Mouse (Mus musculus): ENCODE results near the gene Gm11492.
A peak's percentile ranks its signal among the peaks of the same experiment; 100 is the strongest.

The Gm11492 gene

GRCm38 (mm10) chr11:87566501-87566900 is at the start of gene Gm11492:
TSS of gene Gm11492 (plus strand) at chr11:87566653.
- no peak for DNase-seq (ENCODE audit: low spot score in 2 of 2)

DNA sequence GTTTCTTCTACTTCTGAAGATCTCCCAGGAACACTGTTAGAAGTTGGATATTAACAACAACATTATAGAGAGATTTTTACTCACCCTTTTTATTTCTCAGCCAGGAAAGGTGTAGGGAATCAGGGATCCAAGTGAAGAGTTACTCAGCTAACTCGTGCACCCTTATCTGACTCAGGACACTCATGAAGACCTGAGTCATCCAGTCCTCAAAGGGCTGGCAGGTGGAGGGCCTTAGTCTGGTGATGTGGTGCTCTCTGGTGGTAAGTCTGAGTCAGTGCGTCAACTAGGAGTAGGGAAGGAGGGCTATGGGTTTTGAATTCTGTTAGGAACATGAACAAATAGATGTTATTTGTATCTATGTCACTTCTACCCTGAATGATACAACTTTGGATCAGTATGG is 47.2 kb upstream of the Gm11492 start:
- DNase-seq (ENCODE audit: low spot score in 2 of 2), result peak in 1 of 2 experiments; percentile 5

DNA sequence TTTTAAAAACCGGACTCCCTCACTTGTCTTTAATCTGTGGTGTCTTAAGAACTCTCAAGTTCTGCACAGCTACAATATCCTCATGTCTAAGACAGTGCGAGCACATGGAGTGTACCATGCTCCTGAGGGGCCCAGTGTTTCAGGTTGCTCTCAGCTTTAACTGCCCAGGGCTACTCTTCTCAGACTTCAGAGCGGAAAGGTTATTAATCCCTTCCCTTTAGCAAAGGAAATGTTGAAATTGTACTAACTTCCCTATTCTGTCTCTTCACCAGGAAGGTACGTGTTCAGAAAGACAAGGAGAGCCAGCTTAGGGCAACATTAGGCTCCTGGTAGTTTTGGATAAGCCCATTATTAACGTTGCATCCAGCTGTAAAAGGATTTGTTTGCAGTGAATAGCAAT is 43.0 kb upstream of the Gm11492 start:
- no peak for DNase-seq (ENCODE audit: low spot score in 2 of 2)

DNA sequence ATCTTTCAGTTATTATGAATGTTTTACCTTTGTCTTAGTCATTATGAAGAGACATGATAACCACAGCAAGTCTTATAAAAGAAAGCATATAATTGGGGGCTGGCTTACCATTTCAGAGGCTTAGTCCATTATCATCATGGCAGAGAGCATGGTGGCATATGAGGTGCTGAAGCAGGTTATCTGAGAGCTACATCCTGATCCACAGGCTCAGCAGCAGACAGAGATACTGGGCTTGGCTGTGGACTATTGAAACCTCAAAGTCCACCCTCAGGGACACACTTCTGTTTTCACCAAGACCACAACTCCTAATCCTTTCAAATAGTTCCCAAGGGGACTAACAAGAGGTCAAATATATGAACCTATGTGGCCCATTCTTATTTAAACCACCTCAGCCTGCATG is 42.5 kb upstream of the Gm11492 start:
- no peak for DNase-seq (ENCODE audit: low spot score in 2 of 2)

GRCm38 (mm10) chr11:87524780-87525179 is 41.7 kb upstream of the Gm11492 start:
- DNase-seq (ENCODE audit: low spot score in 2 of 2), result no peak

DNA sequence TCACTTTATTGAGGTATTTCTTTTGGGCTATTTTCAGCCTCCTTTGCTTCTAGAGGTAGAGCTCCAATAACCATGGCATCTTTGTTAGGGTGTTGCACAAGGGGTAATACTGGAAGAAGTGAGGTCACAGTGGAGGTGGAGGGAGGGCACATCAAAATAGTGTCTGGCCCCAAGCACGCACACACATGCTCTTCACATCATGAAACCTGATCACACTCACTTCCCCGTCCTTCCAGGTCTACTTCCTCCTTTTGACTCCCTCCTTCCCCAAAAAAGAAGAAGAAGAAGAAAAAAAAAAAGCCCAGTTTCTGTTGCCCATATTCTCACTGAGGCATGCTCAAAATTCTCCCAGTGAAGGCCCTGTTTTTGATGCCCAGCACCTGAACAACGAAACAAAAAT is 39.1 kb upstream of the Gm11492 start:
- DNase-seq (ENCODE audit: low spot score in 2 of 2), result no peak

DNA sequence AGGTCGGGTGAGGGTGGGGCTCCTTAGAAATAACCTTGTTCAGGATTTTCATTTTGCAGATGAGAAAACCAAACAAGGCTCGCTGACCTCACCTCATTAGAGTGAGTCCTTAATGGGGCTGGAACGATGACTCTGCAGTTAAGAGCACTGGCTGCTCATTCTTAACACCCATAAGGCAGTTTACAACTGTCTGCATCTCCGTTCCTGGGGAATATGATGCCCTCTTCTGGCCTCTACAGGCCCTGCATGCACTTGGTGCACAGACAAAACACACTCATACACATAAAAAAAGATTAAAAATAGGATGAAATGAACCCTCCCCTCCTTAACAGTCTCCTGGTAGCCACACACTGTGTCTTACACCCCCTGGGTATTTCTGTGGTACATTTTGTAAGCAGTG is 38.5 kb upstream of the Gm11492 start:
- no peak for DNase-seq (ENCODE audit: low spot score in 2 of 2)

GRCm38 (mm10) chr11:87531695-87532094 is 34.8 kb upstream of the Gm11492 start:
- DNase-seq (ENCODE audit: low spot score in 2 of 2), result no peak

GRCm38 (mm10) chr11:87542285-87542684 is 24.2 kb upstream of the Gm11492 start:
- no peak for DNase-seq (ENCODE audit: low spot score in 2 of 2)

DNA sequence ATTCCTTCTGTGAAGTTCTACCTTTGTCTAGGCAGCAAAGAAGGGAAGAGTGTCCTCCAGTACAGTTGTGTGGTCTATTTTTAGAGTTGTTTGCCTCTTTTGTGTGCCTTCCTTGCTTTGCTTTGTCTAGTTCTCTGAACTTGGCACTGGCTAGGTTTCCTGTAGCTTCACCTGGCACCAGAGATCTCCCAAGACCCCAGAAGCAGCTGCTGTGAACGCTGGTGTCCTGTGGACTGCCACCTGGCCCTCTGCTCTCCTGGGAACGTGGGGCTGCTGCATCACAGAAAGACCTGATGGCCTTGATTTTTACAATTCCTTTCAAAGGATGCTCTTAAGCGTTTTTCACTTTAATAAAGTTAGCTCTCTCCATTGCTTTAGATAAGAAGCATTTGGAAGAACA is 23.5 kb upstream of the Gm11492 start:
- DNase-seq (ENCODE audit: low spot score in 2 of 2), result no peak

GRCm38 (mm10) chr11:87553342-87553741 is 13.1 kb upstream of the Gm11492 start:
- no peak for DNase-seq (ENCODE audit: low spot score in 2 of 2)

- DNase-seq (ENCODE audit: low spot score in 2 of 2), result no peak
Observed at GRCm38 (mm10) chr11:87554386-87554785, 12.1 kb upstream of the Gm11492 start.

GRCm38 (mm10) chr11:87555106-87555703 is 11.2 kb upstream of the Gm11492 start:
- DNase-seq (ENCODE audit: low spot score in 2 of 2), result no peak

- DNase-seq (ENCODE audit: low spot score in 2 of 2), result no peak
Observed at GRCm38 (mm10) chr11:87561208-87561607, 5.2 kb upstream of the Gm11492 start.

DNA sequence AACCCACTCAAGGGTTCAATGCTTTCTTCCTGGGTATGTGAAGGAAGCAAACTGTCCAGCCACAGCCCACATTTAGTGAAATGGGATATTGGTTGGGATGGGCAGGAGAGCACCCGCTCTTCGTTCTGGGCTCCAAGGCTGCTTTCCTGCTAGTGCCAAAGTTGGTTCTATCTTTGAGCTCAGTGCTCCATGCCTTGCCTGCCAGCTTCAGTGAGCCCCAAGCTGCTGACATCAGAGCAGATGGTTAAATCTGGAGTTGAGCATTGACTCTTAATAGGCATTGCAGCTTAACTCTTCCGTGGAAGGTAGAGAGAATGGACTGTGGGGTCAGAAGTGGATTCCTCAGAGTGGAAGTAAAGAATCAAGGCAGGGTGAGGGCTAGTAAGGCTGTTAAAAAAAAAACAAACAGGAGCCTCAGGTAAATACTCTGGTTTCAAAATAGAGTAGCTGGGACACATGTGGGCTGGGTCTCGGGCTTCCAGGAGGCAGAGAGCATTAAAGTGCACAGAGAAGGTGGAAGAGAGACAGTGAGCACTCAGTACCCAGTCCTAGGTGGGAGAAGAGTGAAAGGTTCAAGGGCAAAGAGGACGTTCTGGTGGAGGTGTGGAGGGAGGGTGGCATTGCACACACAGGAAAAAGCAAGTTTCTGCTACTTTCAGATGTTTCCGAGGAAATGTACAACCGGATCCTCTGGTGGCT is 2.0 kb downstream of the Gm11492 start, which contains the start of gene Sept4:
Gene Sept4 (plus strand): TSS at position 649 of the 699 bp plus-strand sequence.
- DNase-seq (ENCODE audit: low spot score in 2 of 2), result no peak

GRCm38 (mm10) chr11:87570743-87571142 is 4.3 kb downstream of the Gm11492 start:
- no peak for DNase-seq (ENCODE audit: low spot score in 2 of 2)

GRCm38 (mm10) chr11:87571361-87571950 is 5.0 kb downstream of the Gm11492 start:
- DNase-seq (ENCODE audit: low spot score in 2 of 2), result no peak

- DNase-seq (ENCODE audit: low spot score in 2 of 2), result no peak
Observed at GRCm38 (mm10) chr11:87573751-87574150, 7.3 kb downstream of the Gm11492 start.

DNA sequence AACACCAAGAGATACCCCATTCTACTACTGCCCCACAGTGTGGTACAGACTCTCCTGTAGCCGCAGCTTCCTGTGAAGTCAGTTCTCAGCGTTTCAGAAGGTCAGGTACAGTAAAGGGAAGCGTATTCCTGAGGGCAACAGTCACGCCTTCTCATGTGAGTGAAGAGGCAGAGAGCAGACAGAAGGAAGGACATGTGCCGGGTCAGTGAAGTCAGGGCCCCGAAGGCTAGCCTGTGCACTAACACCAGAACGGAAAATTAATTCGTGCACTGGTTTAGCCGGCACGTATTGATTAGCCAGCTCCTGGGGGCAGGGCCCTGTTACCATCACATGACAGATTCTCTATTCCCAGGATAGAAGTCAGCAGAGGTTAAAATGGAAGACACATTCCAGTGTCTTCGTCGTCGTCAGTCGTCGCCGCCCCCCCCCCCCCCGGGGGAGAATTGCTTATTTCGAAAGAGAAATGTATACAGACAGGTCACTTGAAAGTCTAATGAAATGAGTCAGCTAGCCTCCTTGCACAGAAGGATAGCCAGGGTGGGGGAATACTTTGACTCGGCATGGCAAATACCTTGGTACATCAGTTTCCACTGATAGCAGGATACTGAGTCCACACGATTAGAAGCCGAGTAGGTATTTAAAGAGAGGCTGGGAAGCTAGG is 8.2 kb downstream of the Gm11492 start:
- DNase-seq (ENCODE audit: low spot score in 2 of 2), result no peak

DNA sequence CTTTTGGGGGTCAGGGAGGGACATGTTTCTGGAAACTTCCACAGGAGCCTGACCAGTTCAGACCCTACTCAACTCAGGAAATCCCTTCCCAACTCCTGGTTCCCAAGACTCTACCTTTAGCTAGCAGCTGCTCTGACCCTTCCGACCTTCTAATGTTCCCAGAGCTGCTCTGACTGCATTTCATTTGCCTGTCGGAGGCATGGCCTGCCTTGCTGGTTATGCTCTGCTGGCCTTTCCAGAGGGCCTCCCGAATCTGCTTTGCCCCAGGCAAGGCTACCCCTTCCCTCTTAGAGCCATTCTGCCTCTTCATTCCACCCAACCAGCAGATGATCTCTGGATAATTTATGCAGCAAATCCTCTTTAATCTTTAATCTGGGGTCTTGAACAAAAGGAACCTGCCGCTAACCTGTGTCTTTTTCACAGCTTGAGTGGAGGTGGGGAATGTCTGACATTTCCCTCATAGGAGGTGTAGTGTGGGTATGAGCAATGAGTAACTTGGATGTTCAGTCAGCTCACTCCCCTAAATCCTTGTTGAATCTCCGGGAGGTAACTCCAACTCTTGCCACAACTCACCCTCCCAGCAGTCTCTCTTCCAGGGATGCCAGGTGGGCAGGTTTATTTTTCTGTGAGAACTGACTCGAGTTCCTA is 11.3 kb downstream of the Gm11492 start:
- DNase-seq (ENCODE audit: low spot score in 2 of 2), result no peak

GRCm38 (mm10) chr11:87578249-87578962 is 12.0 kb downstream of the Gm11492 start:
- peak; percentile 59 to 63 for DNase-seq (ENCODE audit: low spot score in 2 of 2)
